Comparison of ENCODE assay signal across 9 mouse cellular contexts in the genomic region with DNA sequence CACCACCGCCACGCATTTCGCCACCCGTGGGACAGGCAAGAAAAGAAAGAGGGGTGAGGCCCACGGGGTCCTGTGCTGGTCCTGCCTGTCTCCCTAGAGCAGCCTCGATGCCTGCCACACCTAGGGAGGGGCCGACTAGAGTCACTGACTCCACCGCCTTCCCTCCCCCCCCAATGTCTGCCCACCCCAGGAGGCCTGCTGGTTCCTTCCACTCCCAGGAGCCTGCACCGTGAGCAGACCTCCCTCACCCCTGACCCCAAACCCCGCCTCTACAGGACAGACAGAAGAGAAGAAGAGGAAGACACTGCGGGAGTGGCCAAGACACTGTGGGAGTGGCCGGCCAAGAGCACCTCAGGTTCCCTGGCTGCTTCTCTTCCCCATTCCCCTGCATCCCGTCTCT. TPM values are rescaled to one million over a fixed set of nuclear protein-coding genes. Genes with fewer than 3 reads are reported as not detected.
A peak's percentile ranks its signal among the peaks of the same experiment; 100 is the strongest.
DNase-seq lines count a peak whose midpoint lies in the region; ATAC-seq and TF ChIP-seq lines count a peak whose summit lies in the region.
"Had no signal": no experiment of that assay in that cellular context is flagged by ENCODE, and none has a peak within 500 bp of the region (broad histone marks: within the 10 kb centered on the region; RNA-seq: fewer than 3 reads in every experiment).

No protein-coding gene starts in this region.

- no peaks in the 10 kb centered on the region for H3K36me3 ChIP-seq in heart, embryonic 14.5 days (ENCODE audit: control insufficient read depth, insufficient read depth, low read length)
- no peaks in the 10 kb centered on the region for H3K36me3 ChIP-seq in hindbrain, embryonic 11.5 days (ENCODE audit: control insufficient read depth, insufficient read depth, low read length)

- WGBS in heart, embryonic 14.5 days: 29% methylated on average over 12 of the region's 13 CpGs
- WGBS in hindbrain, embryonic 11.5 days: 49% methylated on average over 9 of the region's 13 CpGs

- TF ChIP-seq CTCF in gastrocnemius, adult 2 months (IDR thresholded peaks at IDR 0.05): no peak

- no peak for ATAC-seq in heart, embryonic 14.5 days (ENCODE audit: insufficient number of reproducible peaks, insufficient read depth, low FRiP score, low read depth)
- no peak for ATAC-seq in hindbrain, embryonic 11.5 days (ENCODE audit: low FRiP score)
- ATAC-seq in megakaryocyte, adult 5-6 weeks (ENCODE audit: poor library complexity, severe bottlenecking): peak; percentile 97

- H3K27ac ChIP-seq in heart, embryonic 14.5 days (replicated peaks in 1 of 2; ENCODE audit: control insufficient read depth in 1 of 2, insufficient read depth in 1 of 2, low read depth in 2 of 2, low read length in 2 of 2): no peak overlapping the region
- no peak overlapping the region for H3K27ac ChIP-seq in hindbrain, embryonic 11.5 days (ENCODE audit: low read depth, low read length)
- H3K27ac ChIP-seq in gastrocnemius, adult 2 months: no peak overlapping the region

- no peak for DNase-seq in heart, adult 8-10 months (ENCODE audit: low spot score)
- DNase-seq in ES-CJ7 (ENCODE audit: low read depth, low spot score): peak; percentile 83
- DNase-seq in hindbrain, embryonic 11.5 days (ENCODE audit: low spot score): no peak
- DNase-seq in cerebellum, postnatal 25 days: no peak
- DNase-seq in gastrocnemius, adult 2 months: no peak
- no peak for DNase-seq in urinary bladder, postnatal 10 days (ENCODE audit: low spot score)
- DNase-seq: right cerebral cortex, postnatal 14 days had no signal

- H3K9ac ChIP-seq in heart, embryonic 14.5 days (ENCODE audit: low read length): peak overlapping the region; percentile 52; the same call in 1 of the 2 replicates
- no peak overlapping the region for H3K9ac ChIP-seq in hindbrain, embryonic 11.5 days (ENCODE audit: low read depth, low read length)

- no peaks in the 10 kb centered on the region; a peak in 1 of 4 replicates for H3K4me1 ChIP-seq in heart, embryonic 14.5 days (ENCODE audit: control insufficient read depth in 2 of 2, insufficient read depth in 2 of 2, low read length in 2 of 2)
- H3K4me1 ChIP-seq in hindbrain, embryonic 11.5 days (replicated peaks; ENCODE audit: control insufficient read depth, insufficient read depth, low read length): no peaks in the 10 kb centered on the region

- H3K27me3 ChIP-seq in heart, embryonic 14.5 days (ENCODE audit: control insufficient read depth, insufficient read depth, low read length): no peaks in the 10 kb centered on the region
- no peaks in the 10 kb centered on the region for H3K27me3 ChIP-seq in hindbrain, embryonic 11.5 days (ENCODE audit: control insufficient read depth, insufficient read depth, low read length)

- peak overlapping the region; percentile 24 to 26; a peak in 3 of 4 replicates for H3K4me3 ChIP-seq in heart, embryonic 14.5 days (ENCODE audit: control insufficient read depth in 1 of 2, insufficient read depth in 1 of 2, low read depth in 1 of 2, low read length in 2 of 2)
- no peak overlapping the region for H3K4me3 ChIP-seq in hindbrain, embryonic 11.5 days (ENCODE audit: low read depth, low read length)
- H3K4me3 ChIP-seq in gastrocnemius, adult 2 months: no peak overlapping the region

- H3K4me2 ChIP-seq in heart, embryonic 14.5 days (ENCODE audit: low read length): peak overlapping the region; percentile 62
- peak overlapping the region; percentile 14; the same call in 1 of the 2 replicates for H3K4me2 ChIP-seq in hindbrain, embryonic 11.5 days (replicated peaks; ENCODE audit: low read depth, low read length)

- intact Hi-C loops in gastrocnemius, adult 2 months (cut with DNase I): no loop called here

- H3K9me3 ChIP-seq in heart, embryonic 14.5 days (ENCODE audit: control insufficient read depth, low read length): peaks cover 9% of the 10 kb centered on the region
- no peaks in the 10 kb centered on the region for H3K9me3 ChIP-seq in hindbrain, embryonic 11.5 days (ENCODE audit: control insufficient read depth, low read length)

RNA-seq across cellular contexts. Expression of gene Kyat3, which starts 12.5 kb away (rescaled TPM):
- 9.7 and 11.1 TPM in 2 replicates for polyA plus RNA-seq in heart, embryonic 14.5 days (2014; fragmentation: Nextera tagmentation; extraction: Ambion mirVana)
- 10 to 100 TPM; 40.0 to 42.6 (median 41.4) TPM for total RNA-seq in heart, adult 8-10 months (2022)
- 12.1 and 13.4 TPM in 2 replicates for polyA plus RNA-seq in hindbrain, embryonic 11.5 days (2014; fragmentation: Nextera tagmentation; extraction: Ambion mirVana)
- total RNA-seq in megakaryocyte, adult 5-6 weeks (2015): 6.8 and 9.2 TPM in 2 replicates
- 8.3 and 10.2 TPM in 2 replicates for total RNA-seq in megakaryocyte, adult 5-6 weeks (2017)
- 10 to 100 TPM in 1 of 2 experiments, 1 to 10 TPM in 1; 9.5 to 14.0 TPM for total RNA-seq in gastrocnemius, adult 2 months (2021)

Comparison
In these comparisons a context has a peak if more than half of its experiments do, and no peak if none do; other contexts are left out.
1. H3K4me3 ChIP-seq: peak in heart, embryonic 14.5 days (2 of 2); none in hindbrain, embryonic 11.5 days (single experiment) and gastrocnemius, adult 2 months (single experiment).